Mouse (Mus musculus) thymus, adult 2 months (tissue): ENCODE data around the gene Prdm15. TPM values are rescaled to one million over a fixed set of nuclear protein-coding genes. Genes with fewer than 3 reads are reported as not detected.

Experiments used
- DNase-seq: peaks from one replicate; pipeline ENCODE4 v3.0.0; 2021
- H3K27ac ChIP-seq: fragments of 200-500 bp; 2 replicates; pipeline ENCODE4 v1.5.1; 2012; ENCODE audit warnings: low read length, control low read depth; ENCODE audit not compliant: control insufficient read depth, insufficient read depth
- H3K27me3 ChIP-seq: fragments of 200-500 bp; 2 replicates; pipeline ENCODE4 v1.6.1; 2012; ENCODE audit warnings: mild to moderate bottlenecking, low read length, moderate library complexity, mixed read lengths; ENCODE audit not compliant: control insufficient read depth, insufficient read depth
- H3K36me3 ChIP-seq: fragments of 200-500 bp; 2 replicates; pipeline ENCODE4 v1.6.1; 2012; ENCODE audit warnings: mild to moderate bottlenecking, low read length, moderate library complexity; ENCODE audit not compliant: control insufficient read depth, insufficient read depth
- H3K4me1 ChIP-seq: fragments of 200-500 bp; replicated peaks from 2 replicates; pipeline ENCODE4 v1.6.1; 2012; ENCODE audit warnings: low read length; ENCODE audit not compliant: control insufficient read depth, insufficient read depth
- H3K4me3 ChIP-seq: fragments of 200-500 bp; 2 replicates; pipeline ENCODE4 v1.5.1; 2012; ENCODE audit warnings: mild to moderate bottlenecking, low read length, control low read depth, moderate library complexity; ENCODE audit not compliant: control insufficient read depth, insufficient read depth
- CTCF ChIP-seq: fragments of 200-500 bp; IDR thresholded peaks from 2 replicates; pipeline ENCODE4 v1.5.1; 2012; ENCODE audit warnings: mild to moderate bottlenecking, control low read depth, low read length, moderate library complexity, borderline replicate concordance; ENCODE audit not compliant: control insufficient read depth, poor library complexity, insufficient read depth; ENCODE audit errors: extremely low read depth
- POLR2A ChIP-seq: fragments of 200-500 bp; IDR thresholded peaks from 2 replicates; pipeline ENCODE4 v1.6.1; 2012; ENCODE audit warnings: mild to moderate bottlenecking, low read length, control low read depth, moderate library complexity; ENCODE audit not compliant: control insufficient read depth, poor library complexity, insufficient read depth; ENCODE audit errors: extremely low read depth
- WGBS: fragments of 180-500 bp; shearing (Covaris S2); methylation state at CpG from one replicate; pipeline ENCODE4 v1.1.7; 2018; 5-methylcytosine and 5-hydroxymethylcytosine counted together
- polyA plus RNA-seq: library from polyadenylated mRNA; depleted of rRNA; stranded (reverse); fragments of >200 nt; gene quantifications from 2 replicates; pipeline ENCODE4 v1.2.3, GENCODE M21; 2012

Gene Prdm15
- polyA plus RNA-seq, 1 experiment, result 37.9 TPM

- TF ChIP-seq POLR2A (no peak), CTCF (no peak)
- 95% methylated on average over 3 of the region's 3 CpGs for WGBS
- H3K4me3 ChIP-seq, result no peak overlapping the region
- H3K36me3 ChIP-seq, result peaks cover 39% of the 10 kb centered on the region
- H3K27ac ChIP-seq, result no peak overlapping the region
- no peak for DNase-seq
- no peaks in the 10 kb centered on the region for H3K4me1 ChIP-seq
- no peaks in the 10 kb centered on the region for H3K27me3 ChIP-seq
Observed at GRCm38 (mm10) chr16:97805646-97806045, 46.0 kb downstream of the Prdm15 start.

- no peaks in the 10 kb centered on the region for H3K4me1 ChIP-seq
- TF ChIP-seq POLR2A (no peak), CTCF (peak; percentile 70; the same call in 1 of the 2 replicates)
- WGBS, result 86% methylated on average over 7 of the region's 7 CpGs
- no peak overlapping the region for H3K4me3 ChIP-seq
- peak; percentile 61 for DNase-seq
- no peaks in the 10 kb centered on the region for H3K27me3 ChIP-seq
- H3K27ac ChIP-seq, result no peak overlapping the region
- peaks cover 36% of the 10 kb centered on the region for H3K36me3 ChIP-seq
Observed at GRCm38 (mm10) chr16:97804680-97805547, 46.7 kb downstream of the Prdm15 start.

- Histone ChIP-seq H3K27ac (no peak overlapping the region), H3K4me1 (no peaks in the 10 kb centered on the region), H3K27me3 (no peaks in the 10 kb centered on the region), H3K36me3 (peaks cover 48% of the 10 kb centered on the region), H3K4me3 (no peak overlapping the region)
- TF ChIP-seq CTCF, result no peak
- TF ChIP-seq POLR2A, result no peak
- WGBS, result 85% methylated on average over 7 of the region's 7 CpGs
- DNase-seq, result no peak
Observed at GRCm38 (mm10) chr16:97797950-97798869, 53.4 kb downstream of the Prdm15 start.

DNA sequence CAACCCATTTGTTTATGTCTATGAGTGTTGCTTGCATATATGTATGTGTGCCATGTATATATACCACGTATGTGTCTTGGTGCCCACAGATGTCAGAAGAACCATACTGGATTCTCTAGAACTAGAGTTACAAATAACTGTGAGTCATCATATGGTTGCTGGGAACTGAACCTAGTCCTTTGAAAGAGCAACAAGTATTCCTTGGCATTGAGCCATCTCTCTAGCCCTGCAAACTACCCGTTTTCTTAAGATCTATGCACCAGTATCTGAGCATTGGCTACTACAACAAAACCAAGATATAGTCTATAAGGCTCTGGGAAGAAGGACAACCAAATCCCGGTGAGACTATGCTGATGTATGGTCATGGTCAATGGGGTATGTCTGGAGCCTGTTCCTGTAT lies 54.4 kb downstream of the Prdm15 start:
- TF ChIP-seq CTCF (no peak), POLR2A (no peak)
- Histone ChIP-seq H3K4me1 (no peaks in the 10 kb centered on the region), H3K4me3 (no peak overlapping the region), H3K36me3 (peaks cover 47% of the 10 kb centered on the region), H3K27ac (no peak overlapping the region), H3K27me3 (no peaks in the 10 kb centered on the region)
- 91% methylated on average over 3 of the region's 3 CpGs for WGBS
- no peak for DNase-seq

DNA sequence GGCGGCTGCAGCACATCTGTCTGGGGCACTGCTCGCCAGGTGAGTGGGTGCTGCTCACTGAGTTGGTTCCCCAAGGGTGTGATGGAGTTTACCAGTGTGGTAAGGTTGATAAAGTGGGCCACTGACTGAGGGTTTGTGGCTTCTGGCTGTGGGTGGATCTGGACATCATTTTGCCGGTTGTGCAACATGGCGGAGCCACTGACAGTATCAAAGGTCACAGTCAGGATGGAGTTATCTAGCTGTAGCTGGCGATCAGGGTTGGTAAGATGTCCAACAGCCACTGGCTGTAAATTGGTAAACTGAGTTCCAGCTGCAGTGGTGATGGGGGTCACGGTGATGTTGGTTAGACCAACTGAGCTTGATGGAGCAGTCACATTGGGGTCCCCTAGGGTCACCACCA lies 57.4 kb downstream of the Prdm15 start:
- H3K36me3 ChIP-seq, result peaks cover 40% of the 10 kb centered on the region

DNA sequence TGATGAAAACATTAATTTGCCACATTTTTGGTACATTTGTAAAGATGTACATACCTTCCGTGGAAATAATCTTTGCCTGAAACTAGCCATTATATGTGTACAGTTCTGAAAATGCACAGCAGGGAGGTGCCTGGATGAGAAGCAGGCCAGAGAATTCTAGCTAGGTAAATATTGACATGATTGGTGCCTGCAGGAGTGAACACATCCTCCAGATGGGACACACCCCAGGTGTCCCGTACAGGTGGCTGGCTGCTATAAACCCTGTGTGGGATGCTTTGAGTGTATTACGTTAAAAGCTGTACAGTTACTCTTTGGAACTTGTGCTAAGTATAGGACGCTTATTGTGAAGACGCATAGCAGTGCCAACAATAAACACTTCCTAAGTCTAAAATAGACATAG lies 68.6 kb downstream of the Prdm15 start:
- Histone ChIP-seq H3K4me1 (no peaks in the 10 kb centered on the region), H3K27me3 (no peaks in the 10 kb centered on the region), H3K36me3 (no peaks in the 10 kb centered on the region), H3K27ac (no peak overlapping the region), H3K4me3 (no peak overlapping the region)
- DNase-seq, result no peak
- WGBS, result 95% methylated on average over 5 of the region's 5 CpGs
- TF ChIP-seq CTCF, result no peak
- TF ChIP-seq POLR2A, result no peak

More for the DNA sequence above, 57.4 kb downstream of the Prdm15 start:
- no peak overlapping the region for H3K4me3 ChIP-seq
- TF ChIP-seq CTCF (no peak), POLR2A (no peak)
- WGBS, result 98% methylated on average over 6 of the region's 6 CpGs
- no peak overlapping the region for H3K27ac ChIP-seq
- DNase-seq, result no peak
- H3K4me1 ChIP-seq, result no peaks in the 10 kb centered on the region
- H3K27me3 ChIP-seq, result no peaks in the 10 kb centered on the region
